Mouse (Mus musculus) spleen, adult 2 months (tissue): ENCODE results near the gene Sf3b3.

ENCODE experiments used
- CTCF ChIP-seq: fragments of 200-500 bp; IDR thresholded peaks from 2 replicates; pipeline ENCODE4 v1.5.1; 2011; ENCODE audit warnings: mild to moderate bottlenecking, inconsistent platforms; ENCODE audit not compliant: insufficient read depth, insufficient read length, insufficient replicate concordance; ENCODE audit errors: extremely low read depth
- POLR2A ChIP-seq: fragments of 200-500 bp; IDR thresholded peaks from 2 replicates; pipeline ENCODE4 v1.6.1; 2011; ENCODE audit warnings: low read depth, low read length, inconsistent platforms

- TF ChIP-seq CTCF, result no peak
- TF ChIP-seq POLR2A, result no peak
Measured at GRCm38 (mm10) chr8:110881741-110882310, 35.2 kb upstream of the Sf3b3 start.
